Mouse (Mus musculus): ENCODE results near the gene Eif4b.

DNA sequence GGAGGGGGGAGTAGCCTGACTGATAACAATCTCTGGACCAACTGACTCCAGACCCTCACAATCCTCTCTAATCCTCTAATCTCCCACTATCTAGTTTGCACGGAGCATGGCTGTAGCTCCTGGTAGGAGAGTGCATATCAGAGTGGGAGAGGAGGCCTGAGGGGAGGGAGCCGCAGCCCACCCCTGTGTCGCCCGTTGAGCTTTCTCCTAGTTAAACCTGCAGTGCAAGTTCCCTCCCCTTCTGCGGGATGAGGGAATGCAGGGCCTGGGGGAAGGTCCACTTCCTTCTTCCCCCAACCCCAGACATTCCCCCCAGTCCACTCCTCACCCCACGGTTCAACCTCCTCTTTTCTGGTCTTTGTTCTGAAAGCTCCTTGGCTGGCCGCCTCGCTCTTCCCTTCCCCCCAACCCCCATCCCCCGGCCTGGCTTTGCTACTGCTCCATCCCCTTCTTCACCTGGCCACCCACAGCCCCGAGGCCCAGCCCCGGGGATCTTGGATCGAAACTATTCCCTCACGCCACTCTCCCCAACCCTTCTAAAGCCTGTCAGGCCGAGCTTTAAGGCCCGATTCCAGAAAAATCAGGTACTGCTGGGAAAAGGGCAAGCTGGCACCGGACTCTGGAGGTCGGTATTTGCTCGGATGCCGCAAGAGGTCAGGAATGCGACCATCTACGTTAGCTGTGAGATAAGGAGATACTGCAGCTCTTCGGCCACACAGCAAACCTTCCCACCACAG, 48.3 kb upstream of the Eif4b start:
- no peak for TF ChIP-seq POLR2A (IDR thresholded peaks at IDR 0.05; ENCODE audit: borderline replicate concordance, insufficient read depth, low read length)
- TF ChIP-seq CTCF (IDR thresholded peaks at IDR 0.05; ENCODE audit: borderline replicate concordance, insufficient read depth, low read depth, low read length): no peak

Measured in cerebellum, adult 2 months (tissue).